Mouse (Mus musculus): Measurements from ENCODE around the gene Prss34.
A peak's percentile ranks its signal among the peaks of the same experiment; 100 is the strongest.

Prss34 gene

GRCm38 (mm10) chr17:25298094-25298493 lies at the start of gene Prss34:
Gene Prss34, plus strand, starts transcription at chr17:25298394.
- ATAC-seq (ENCODE audit: low TSS enrichment) = no peak

DNA sequence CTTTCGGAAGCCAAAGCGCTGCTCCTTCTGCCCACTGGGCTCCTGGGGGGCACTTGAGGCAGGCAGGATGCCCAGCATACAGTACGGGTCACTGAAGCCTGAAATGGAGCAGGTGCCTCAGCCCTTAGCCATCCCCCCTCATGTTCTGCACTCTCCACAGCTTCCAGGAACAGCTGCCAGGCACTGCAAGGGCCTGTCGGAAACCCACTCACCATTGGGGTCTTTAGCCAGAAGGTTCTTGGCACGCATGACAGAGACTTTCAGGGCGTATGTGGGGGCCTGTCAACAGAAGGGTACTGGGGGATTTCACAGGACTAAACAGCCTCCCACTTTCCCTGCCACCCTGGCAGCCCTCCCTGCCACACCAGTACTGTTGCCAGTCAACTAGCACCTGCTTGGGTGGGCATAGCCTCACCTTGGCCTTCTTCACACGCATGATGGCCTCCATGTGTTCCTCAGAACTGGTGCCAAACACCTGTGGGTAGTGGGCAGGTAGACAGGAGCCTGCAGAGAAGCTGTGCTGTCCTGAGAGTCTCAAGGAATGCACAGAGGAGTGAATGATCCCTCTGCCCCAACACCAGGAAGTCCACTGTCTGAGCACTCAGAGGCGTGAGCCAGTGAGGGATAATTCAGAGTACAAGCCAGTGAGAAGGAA lies 47.9 kb upstream of the Prss34 start:
- ATAC-seq (ENCODE audit: low TSS enrichment) = no peak

GRCm38 (mm10) chr17:25252643-25253042 lies 45.6 kb upstream of the Prss34 start:
- ATAC-seq (ENCODE audit: low TSS enrichment) = no peak

DNA sequence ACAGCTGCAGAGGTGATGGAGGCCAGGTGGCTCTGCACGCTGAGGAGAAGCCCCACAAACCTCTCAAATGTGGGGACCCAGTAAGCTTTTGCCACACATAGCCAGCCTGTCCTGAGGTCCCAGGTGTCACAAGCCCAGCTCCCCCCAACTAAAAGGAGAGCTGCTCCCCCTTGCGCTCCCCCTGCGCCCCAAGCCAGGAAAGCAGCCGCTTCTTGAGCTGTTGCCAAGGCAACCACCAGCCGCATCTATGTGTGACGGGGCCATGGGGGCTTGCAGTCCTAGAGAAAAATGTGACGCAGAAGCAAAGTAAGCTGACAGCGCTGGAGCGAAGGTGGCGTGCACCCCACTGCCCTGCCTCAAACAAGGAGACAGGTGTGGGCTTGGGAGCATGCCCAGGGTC lies 44.4 kb upstream of the Prss34 start:
- ATAC-seq (ENCODE audit: low TSS enrichment) = no peak

DNA sequence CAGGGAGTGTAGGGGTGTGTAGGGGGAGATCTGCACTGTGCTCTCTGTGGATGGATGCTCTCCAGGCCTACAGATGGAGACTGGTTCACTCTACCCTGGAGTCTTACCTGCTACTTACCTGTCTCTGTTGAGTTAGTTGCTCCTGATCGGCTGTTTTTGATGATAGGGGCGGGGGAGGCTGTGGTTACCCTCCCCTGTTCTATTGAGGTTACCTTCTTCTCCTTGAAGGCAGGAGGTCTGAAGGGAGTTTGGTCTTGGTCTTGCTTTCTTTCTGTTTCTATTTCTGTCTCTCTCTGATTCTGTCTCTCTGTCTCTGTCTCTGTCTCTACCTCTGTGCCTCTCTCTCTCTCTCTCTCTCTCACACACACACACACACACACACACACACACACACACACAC lies 43.1 kb upstream of the Prss34 start:
- ATAC-seq (ENCODE audit: low TSS enrichment) = no peak

DNA sequence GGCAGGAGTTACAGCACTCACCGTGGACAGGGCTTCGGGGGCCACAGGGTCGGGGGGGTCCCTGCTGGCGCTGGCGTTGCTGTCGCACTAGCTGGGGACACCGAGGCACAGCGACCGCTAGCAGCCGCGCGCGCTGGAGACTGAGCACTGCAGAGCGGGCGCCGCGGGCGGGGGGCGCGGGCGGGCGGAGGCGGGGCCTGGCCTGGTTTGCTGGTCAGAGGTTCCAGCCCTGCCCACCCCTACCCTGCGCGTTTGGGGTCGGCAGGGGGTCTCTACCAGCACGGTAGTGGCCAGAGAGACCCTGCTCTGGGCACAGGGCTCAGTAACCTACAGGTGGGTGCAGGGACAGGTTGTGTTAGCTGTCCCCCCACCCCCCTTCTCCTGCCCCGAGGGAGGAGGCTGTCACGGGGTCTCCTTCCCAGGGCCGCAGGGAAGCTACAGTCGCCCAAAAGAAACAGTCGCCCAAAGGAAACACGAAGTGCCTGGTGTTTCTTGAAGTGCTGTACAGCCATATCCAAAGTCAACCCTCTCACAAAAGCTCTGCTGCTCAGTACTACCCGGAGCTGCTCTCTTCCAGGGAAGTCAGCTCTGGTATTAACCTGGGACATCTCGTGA lies 41.9 kb upstream of the Prss34 start, which contains the start of gene Baiap3:
TSS of gene Baiap3 (minus strand) at position 225 of the 615 bp plus-strand sequence.
- no peak for ATAC-seq (ENCODE audit: low TSS enrichment)

DNA sequence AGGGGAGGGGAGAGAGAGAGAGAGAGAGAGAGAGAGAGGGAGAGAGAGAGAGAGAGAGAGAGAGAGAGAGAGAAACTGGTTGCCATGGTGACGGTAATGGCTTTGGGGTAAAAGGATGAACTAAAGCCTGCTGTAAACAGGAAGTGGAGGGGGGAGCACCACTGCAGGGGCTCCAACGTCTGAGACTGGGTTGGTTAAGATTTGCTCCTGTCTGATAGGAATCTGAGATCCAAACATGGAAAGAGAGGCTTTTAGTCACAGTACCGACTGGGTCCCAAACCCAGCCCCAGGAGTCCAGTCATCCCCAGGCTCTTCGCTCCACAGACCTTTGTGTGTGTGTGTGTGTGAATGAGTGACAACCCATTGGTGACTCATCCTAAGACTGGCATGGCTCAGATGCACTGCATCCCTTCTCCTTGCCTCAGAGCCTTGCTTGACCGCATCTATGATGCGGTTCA lies 40.4 kb upstream of the Prss34 start:
- no peak for ATAC-seq (ENCODE audit: low TSS enrichment)

DNA sequence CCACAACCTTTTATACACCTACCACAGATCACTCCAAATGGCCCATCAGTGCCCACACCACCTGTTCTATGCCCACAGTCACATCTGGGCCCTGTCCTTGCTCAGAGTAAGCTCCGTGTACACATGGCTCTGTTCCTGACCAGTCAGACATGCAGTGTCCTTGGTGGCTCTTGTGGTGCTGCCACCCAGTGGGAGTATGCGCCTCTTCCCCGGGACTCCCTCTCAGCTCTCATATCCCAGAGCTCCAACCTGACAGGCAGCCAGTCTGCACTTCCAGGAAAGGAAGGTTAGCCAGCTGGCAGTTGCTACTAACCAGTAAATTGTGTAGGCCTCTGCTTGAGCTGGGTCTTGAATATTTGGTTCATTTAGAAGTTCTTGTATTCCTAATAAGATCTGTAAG lies 33.7 kb upstream of the Prss34 start:
- peak; percentile 69; the same call in 1 of the 2 replicates for ATAC-seq (ENCODE audit: low TSS enrichment)

- ATAC-seq (ENCODE audit: low TSS enrichment) = no peak
Measured at GRCm38 (mm10) chr17:25270795-25271335, 27.3 kb upstream of the Prss34 start.

- ATAC-seq (ENCODE audit: low TSS enrichment) = no peak
Measured at GRCm38 (mm10) chr17:25272326-25272725, 25.9 kb upstream of the Prss34 start.

DNA sequence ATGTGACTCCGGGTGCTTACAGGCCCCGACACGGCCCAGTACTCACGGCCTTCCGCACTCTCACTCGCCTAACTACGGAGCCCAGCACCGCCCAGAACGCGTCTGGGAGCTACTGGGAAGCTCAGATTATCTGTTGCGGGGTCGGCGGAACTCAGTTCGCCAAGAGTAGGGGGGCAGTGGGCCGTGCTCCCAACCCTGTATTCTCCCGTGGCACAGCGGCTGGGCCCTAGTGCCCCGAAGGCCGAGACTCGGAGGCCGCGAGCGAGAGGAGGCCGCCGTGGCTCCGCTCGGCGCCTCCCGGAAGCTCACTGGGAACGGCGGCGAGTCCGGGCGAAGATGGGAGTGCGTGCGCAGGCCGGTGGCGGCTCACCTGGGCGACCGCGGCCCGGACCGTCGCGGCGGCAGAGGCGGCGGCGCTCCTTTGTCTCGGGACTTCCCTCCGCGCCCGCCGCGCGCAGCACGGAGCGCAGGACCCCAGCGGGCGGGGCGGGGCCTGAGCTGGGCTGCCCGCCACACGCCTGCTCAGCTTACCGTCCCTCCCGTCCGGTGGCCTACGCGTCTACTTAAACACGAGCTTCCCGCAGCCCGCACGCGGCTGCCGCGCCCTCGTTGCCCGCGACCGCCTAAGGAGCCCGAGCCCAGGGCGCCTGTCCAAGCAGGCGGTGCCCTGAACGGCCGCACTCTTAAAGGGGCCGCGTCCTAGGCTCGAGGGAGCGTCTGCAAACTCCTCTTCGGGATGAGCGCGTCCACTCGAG lies 25.1 kb upstream of the Prss34 start:
- peak; percentile 83 for ATAC-seq (ENCODE audit: low TSS enrichment)

- ATAC-seq (ENCODE audit: low TSS enrichment) = peak; percentile 76
Measured at GRCm38 (mm10) chr17:25273706-25274501, 24.3 kb upstream of the Prss34 start.

GRCm38 (mm10) chr17:25274571-25275346 lies 23.4 kb upstream of the Prss34 start, which contains the start of gene Ube2i:
Gene Ube2i, minus strand, starts transcription at chr17:25274622.
- no peak for ATAC-seq (ENCODE audit: low TSS enrichment)

DNA sequence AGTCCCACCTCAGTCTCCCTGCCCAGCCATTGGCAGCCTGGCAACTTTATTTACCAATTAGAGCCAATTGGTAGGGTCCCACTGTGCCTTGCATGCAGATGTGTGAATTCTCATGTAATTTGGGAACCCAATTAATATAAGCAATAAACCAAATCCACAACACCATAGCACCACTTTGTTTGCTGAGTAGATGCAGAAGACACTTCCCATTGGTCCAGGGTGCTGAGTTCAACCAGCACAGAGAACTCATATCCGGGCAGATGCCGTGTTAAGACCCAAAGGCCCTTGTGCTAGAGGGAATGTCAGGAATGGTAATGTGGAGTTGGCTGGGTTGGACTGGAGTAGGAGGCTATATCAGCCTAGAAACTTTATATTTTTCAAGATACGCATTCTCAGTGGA lies 22.4 kb upstream of the Prss34 start:
- ATAC-seq (ENCODE audit: low TSS enrichment) = no peak

GRCm38 (mm10) chr17:25282133-25282532 lies 16.1 kb upstream of the Prss34 start:
- ATAC-seq (ENCODE audit: low TSS enrichment) = no peak

DNA sequence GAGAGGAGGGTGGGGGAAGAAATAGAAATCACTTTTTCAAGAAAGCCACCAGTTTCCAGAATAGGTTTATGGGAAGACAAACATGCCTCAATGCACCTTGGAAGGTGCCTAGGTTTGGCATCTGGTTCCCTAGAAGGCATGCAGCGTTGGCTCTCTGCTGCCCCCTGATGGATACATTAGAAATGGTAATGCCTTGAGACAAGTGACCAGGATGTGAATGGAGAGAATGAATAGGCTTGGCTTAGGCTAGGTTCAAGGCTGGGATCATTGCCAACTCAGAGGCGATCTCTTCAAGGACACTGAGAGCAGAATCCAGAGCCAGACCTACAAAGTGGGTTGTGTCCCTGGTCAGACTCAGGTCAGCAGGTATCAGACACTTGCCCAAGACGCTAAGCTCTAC lies 13.2 kb upstream of the Prss34 start:
- ATAC-seq (ENCODE audit: low TSS enrichment) = no peak; the same call in 1 of the 2 replicates

GRCm38 (mm10) chr17:25288842-25289241 lies 9.4 kb upstream of the Prss34 start:
- peak; percentile 64; the same call in 1 of the 2 replicates for ATAC-seq (ENCODE audit: low TSS enrichment)

DNA sequence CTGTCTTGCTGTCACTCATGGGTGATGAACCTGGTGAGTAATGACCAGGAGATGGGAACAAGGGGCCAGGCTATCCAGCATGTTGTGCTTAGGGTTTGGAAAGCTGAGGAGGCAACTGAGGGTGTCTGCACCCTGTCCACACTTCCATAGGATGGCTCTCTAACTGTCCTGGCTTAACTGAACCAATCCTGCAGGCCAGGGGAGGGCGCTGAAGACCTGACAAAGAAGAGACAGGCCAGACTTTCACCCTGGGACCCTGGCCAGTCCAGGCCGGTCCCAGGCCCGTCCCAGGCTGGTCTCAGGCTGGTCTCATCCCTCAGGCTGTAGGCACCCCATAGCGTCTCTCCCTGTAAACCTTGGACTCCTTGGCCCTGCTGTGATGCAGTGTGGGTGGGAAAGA lies 7.8 kb upstream of the Prss34 start:
- ATAC-seq (ENCODE audit: low TSS enrichment) = no peak

DNA sequence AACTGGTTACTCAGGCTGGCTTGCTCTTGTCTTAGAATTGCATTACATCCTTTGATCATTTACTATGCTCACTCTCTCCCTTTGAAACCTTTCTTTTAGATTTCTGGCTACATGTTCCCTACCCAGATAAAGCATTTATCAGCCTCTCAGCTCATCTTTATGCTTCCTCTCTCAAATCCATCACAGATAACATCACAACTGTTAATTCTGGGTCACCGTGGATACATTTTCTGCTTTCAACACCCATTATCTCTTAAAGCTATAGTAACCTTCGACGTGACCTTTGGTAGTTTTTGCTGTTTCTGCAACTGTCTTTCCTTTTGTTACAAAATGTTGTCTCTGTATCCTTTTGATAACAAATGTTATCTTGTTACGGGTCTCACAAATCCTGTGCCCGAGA lies 4.7 kb upstream of the Prss34 start:
- no peak for ATAC-seq (ENCODE audit: low TSS enrichment)

DNA sequence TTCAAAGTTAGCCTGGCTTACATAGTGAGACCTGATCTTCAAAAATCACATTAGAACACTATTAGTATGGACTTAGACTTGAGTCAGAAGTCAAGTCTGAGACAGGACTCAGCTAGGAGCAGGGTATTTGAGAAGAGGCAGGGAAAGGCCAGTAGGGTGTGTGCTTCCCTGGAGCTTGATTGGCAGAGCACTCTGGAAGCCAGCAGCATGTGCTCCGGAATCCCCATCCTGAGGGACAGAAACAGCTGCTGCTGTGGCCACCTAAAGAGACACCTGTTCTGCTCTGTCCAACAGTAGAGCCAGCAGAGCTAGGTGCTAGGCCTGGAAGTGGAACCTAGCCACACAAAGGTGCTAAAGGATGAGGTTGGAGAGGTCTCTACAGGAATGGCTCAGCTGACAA lies 4.1 kb upstream of the Prss34 start:
- no peak for ATAC-seq (ENCODE audit: low TSS enrichment)

DNA sequence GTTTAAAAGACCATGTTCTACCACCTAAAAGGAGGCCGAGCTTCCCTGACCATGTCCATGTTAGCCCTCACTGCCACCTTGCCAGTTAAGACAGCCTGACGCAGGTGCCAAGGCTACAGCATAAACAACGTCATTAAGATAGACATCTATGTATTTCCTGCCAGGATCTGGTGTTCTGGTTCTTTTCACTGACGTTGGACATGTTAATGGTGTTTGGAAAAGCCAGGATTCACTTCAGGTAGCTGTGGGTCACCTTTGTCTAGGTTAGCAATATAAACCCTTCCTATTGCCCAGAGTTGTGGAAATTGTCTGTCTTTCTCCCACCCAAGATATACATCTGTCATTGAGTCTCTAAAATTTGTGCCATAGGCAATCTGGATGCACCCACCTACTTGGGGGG lies 10.2 kb downstream of the Prss34 start, which contains the start of gene Prss28:
TSS of gene Prss28 (plus strand) at position 301 of the 400 bp plus-strand sequence.
- no peak for ATAC-seq (ENCODE audit: low TSS enrichment)
